Mouse (Mus musculus) heart, postnatal 0 days (tissue): ENCODE measurements around the gene Dapk2.

Experiments
- CTCF ChIP-seq: IDR thresholded peaks from 2 replicates; pipeline ENCODE4 v1.5.1; 2016; ENCODE audit warnings: antibody characterized with exemption, control low read depth, low read depth
- EP300 ChIP-seq: IDR thresholded peaks from 2 replicates; pipeline ENCODE4 v1.6.1; 2016; ENCODE audit warnings: antibody characterized with exemption, low read depth

DNA sequence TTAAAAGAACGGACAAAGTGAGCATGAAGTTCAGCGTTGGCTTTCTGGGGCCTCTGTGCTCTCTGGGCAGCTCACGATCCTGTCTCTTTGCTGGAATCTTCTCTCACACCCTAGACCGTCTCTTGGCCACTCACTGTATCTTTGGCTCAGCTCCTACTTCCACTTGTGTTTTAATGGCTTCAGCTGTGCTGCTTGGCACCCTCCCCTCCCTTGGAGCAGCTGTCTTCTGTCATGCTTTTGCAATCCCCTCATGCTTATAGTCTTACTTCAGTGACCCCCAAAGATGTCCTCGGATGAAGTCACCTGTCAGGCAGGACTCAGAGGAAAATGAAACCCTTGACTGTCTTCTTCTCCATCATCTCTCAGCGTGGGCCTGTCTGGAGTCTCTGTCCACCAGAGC lies 91.3 kb downstream of the Dapk2 start:
- TF ChIP-seq CTCF (no peak), EP300 (no peak)
